Mouse (Mus musculus) lung, embryonic 15.5 days (tissue): ENCODE measurements around the gene Epha4. TPM values are rescaled to one million over a fixed set of nuclear protein-coding genes. Genes with fewer than 3 reads are reported as not detected.

Experiments used
- ATAC-seq: fragments of 200-750 bp; cut with Nextera tagmentation; 2 replicates; pipeline ENCODE4 v1.8.0; 2017; ENCODE audit warnings: moderate number of reproducible peaks, borderline replicate concordance; ENCODE audit not compliant: low FRiP score, low TSS enrichment; ENCODE audit errors: extremely low read depth
- H3K27ac ChIP-seq: fragments of 300-500 bp; sonication (generic); 2 replicates; pipeline ENCODE4 v1.5.1; 2015; ENCODE audit warnings: moderate library complexity, mild to moderate bottlenecking, inconsistent platforms
- H3K27me3 ChIP-seq: fragments of 300-500 bp; sonication (generic); 2 replicates; pipeline ENCODE4 v1.6.1; 2015; ENCODE audit warnings: inconsistent platforms
- H3K36me3 ChIP-seq: fragments of 300-500 bp; sonication (generic); 2 replicates; pipeline ENCODE4 v1.6.1; 2015; ENCODE audit warnings: inconsistent platforms
- H3K4me1 ChIP-seq: fragments of 300-500 bp; sonication (generic); 2 replicates; pipeline ENCODE4 v1.6.1; 2015; ENCODE audit warnings: inconsistent platforms
- H3K4me2 ChIP-seq: fragments of 300-500 bp; sonication (generic); 2 replicates; pipeline ENCODE4 v1.6.1; 2015; ENCODE audit warnings: inconsistent platforms, mild to moderate bottlenecking, moderate library complexity
- H3K4me3 ChIP-seq: fragments of 300-500 bp; sonication (generic); 2 replicates; pipeline ENCODE4 v1.5.1; 2015; ENCODE audit warnings: mild to moderate bottlenecking, inconsistent platforms
- H3K9ac ChIP-seq: fragments of 300-500 bp; sonication (generic); 2 replicates; pipeline ENCODE4 v1.6.1; 2015; ENCODE audit warnings: inconsistent platforms
- H3K9me3 ChIP-seq: fragments of 300-500 bp; sonication (generic); 2 replicates; pipeline ENCODE4 v1.6.1; 2016; ENCODE audit warnings: inconsistent platforms
- WGBS: fragments of 180-500 bp; shearing (Covaris S2); methylation state at CpG from one replicate; pipeline ENCODE4 v1.1.7; 2015; 5-methylcytosine and 5-hydroxymethylcytosine counted together
- polyA plus RNA-seq: library from polyadenylated mRNA; unstranded; fragments of >200 nt; fragmentation: Nextera tagmentation; extraction: Ambion mirVana; gene quantifications from 2 replicates; pipeline ENCODE4 v1.2.1, GENCODE M21; 2015

Epha4 gene
- polyA plus RNA-seq, 1 experiment from 2014 or later: 16.9 TPM

- Histone ChIP-seq H3K9ac (no peak overlapping the region), H3K27me3 (no peaks in the 10 kb centered on the region), H3K4me2 (no peak overlapping the region), H3K36me3 (no peaks in the 10 kb centered on the region), H3K9me3 (no peaks in the 10 kb centered on the region), H3K4me1 (no peaks in the 10 kb centered on the region), H3K27ac (no peak overlapping the region), H3K4me3 (no peak overlapping the region)
- WGBS: 93% methylated on average over 2 of the region's 2 CpGs
- no peak for ATAC-seq
These were observed 104.2 kb downstream of the Epha4 start for GRCm38 (mm10) chr1:77410716-77411115.

- Histone ChIP-seq H3K4me3 (no peak overlapping the region), H3K9me3 (no peaks in the 10 kb centered on the region), H3K36me3 (no peaks in the 10 kb centered on the region), H3K27ac (no peak overlapping the region), H3K4me1 (no peaks in the 10 kb centered on the region), H3K4me2 (no peak overlapping the region), H3K27me3 (no peaks in the 10 kb centered on the region), H3K9ac (no peak overlapping the region)
- WGBS: 87% methylated on average over 3 of the region's 3 CpGs
- ATAC-seq: no peak
These were observed 104.7 kb downstream of the Epha4 start for GRCm38 (mm10) chr1:77410153-77410552.

GRCm38 (mm10) chr1:77409509-77409908 is 105.4 kb downstream of the Epha4 start:
- Histone ChIP-seq H3K9ac (no peak overlapping the region), H3K4me2 (no peak overlapping the region), H3K36me3 (no peaks in the 10 kb centered on the region), H3K27ac (no peak overlapping the region), H3K9me3 (no peaks in the 10 kb centered on the region), H3K27me3 (no peaks in the 10 kb centered on the region), H3K4me1 (no peaks in the 10 kb centered on the region), H3K4me3 (no peak overlapping the region)
- 65% methylated on average over 8 of the region's 8 CpGs for WGBS
- no peak for ATAC-seq

GRCm38 (mm10) chr1:77407417-77407816 is 107.5 kb downstream of the Epha4 start:
- Histone ChIP-seq H3K27ac (no peak overlapping the region), H3K4me2 (no peak overlapping the region), H3K4me1 (0 out of 2 replicates have a peak, but pooled peaks cover 5% of the 10 kb centered on the region), H3K9ac (no peak overlapping the region), H3K9me3 (no peaks in the 10 kb centered on the region), H3K27me3 (no peaks in the 10 kb centered on the region), H3K4me3 (no peak overlapping the region), H3K36me3 (no peaks in the 10 kb centered on the region)
- no peak for ATAC-seq
- 40% methylated on average over 9 of the region's 9 CpGs for WGBS

- Histone ChIP-seq H3K9me3 (no peaks in the 10 kb centered on the region), H3K4me3 (no peak overlapping the region), H3K9ac (no peak overlapping the region), H3K36me3 (no peaks in the 10 kb centered on the region), H3K4me1 (0 out of 2 replicates have a peak, but pooled peaks cover 5% of the 10 kb centered on the region), H3K4me2 (no peak overlapping the region), H3K27me3 (no peaks in the 10 kb centered on the region), H3K27ac (no peak overlapping the region)
- ATAC-seq: no peak
- 84% methylated on average over 9 of the region's 9 CpGs for WGBS
These were observed 108.3 kb downstream of the Epha4 start for GRCm38 (mm10) chr1:77406631-77407030.

- 0 out of 2 replicates have a peak, but pooled peaks cover 5% of the 10 kb centered on the region for H3K4me1 ChIP-seq
- H3K9me3 ChIP-seq: no peaks in the 10 kb centered on the region
- H3K27ac ChIP-seq: no peak overlapping the region
- no peak overlapping the region for H3K9ac ChIP-seq
- 73% methylated on average over 10 of the region's 10 CpGs for WGBS
- H3K4me3 ChIP-seq: no peak overlapping the region
- no peak overlapping the region for H3K4me2 ChIP-seq
- 0 out of 2 replicates have a peak, but pooled peaks cover 3% of the 10 kb centered on the region for H3K36me3 ChIP-seq
- H3K27me3 ChIP-seq: no peaks in the 10 kb centered on the region
- no peak for ATAC-seq
These were observed 110.4 kb downstream of the Epha4 start for GRCm38 (mm10) chr1:77404537-77404936.

- Histone ChIP-seq H3K4me1 (0 out of 2 replicates have a peak, but pooled peaks cover 5% of the 10 kb centered on the region), H3K27ac (no peak overlapping the region), H3K9me3 (no peaks in the 10 kb centered on the region), H3K36me3 (0 out of 2 replicates have a peak, but pooled peaks cover 8% of the 10 kb centered on the region), H3K4me3 (no peak overlapping the region), H3K9ac (no peak overlapping the region), H3K27me3 (no peaks in the 10 kb centered on the region), H3K4me2 (no peak overlapping the region)
- ATAC-seq: no peak
- 62% methylated on average over 4 of the region's 4 CpGs for WGBS
These were observed 111.9 kb downstream of the Epha4 start for GRCm38 (mm10) chr1:77402942-77403341.

GRCm38 (mm10) chr1:77401465-77401864 is 113.4 kb downstream of the Epha4 start:
- WGBS: 76% methylated on average over 1 of the region's 1 CpGs
- Histone ChIP-seq H3K9ac (no peak overlapping the region), H3K27ac (no peak overlapping the region), H3K4me2 (no peak overlapping the region), H3K9me3 (no peaks in the 10 kb centered on the region), H3K27me3 (no peaks in the 10 kb centered on the region), H3K4me3 (no peak overlapping the region), H3K4me1 (0 out of 2 replicates have a peak, but pooled peaks cover 5% of the 10 kb centered on the region), H3K36me3 (0 out of 2 replicates have a peak, but pooled peaks cover 8% of the 10 kb centered on the region)
- no peak for ATAC-seq

- Histone ChIP-seq H3K27me3 (no peaks in the 10 kb centered on the region), H3K9me3 (no peaks in the 10 kb centered on the region), H3K4me2 (no peak overlapping the region), H3K27ac (no peak overlapping the region), H3K4me1 (no peaks in the 10 kb centered on the region), H3K4me3 (no peak overlapping the region), H3K36me3 (peaks cover 6% of the 10 kb centered on the region; the same call in 1 of the 2 replicates), H3K9ac (no peak overlapping the region)
- no peak for ATAC-seq
- 89% methylated on average over 6 of the region's 6 CpGs for WGBS
These were observed 123.3 kb downstream of the Epha4 start for GRCm38 (mm10) chr1:77391590-77391989.

GRCm38 (mm10) chr1:77389069-77389468 is 125.8 kb downstream of the Epha4 start:
- Histone ChIP-seq H3K4me2 (no peak overlapping the region), H3K9ac (no peak overlapping the region), H3K27ac (no peak overlapping the region), H3K4me1 (no peaks in the 10 kb centered on the region), H3K27me3 (no peaks in the 10 kb centered on the region), H3K36me3 (peaks cover 6% of the 10 kb centered on the region; the same call in 1 of the 2 replicates), H3K9me3 (no peaks in the 10 kb centered on the region), H3K4me3 (no peak overlapping the region)
- 84% methylated on average over 2 of the region's 2 CpGs for WGBS
- no peak for ATAC-seq

- WGBS: 42% methylated on average over 4 of the region's 4 CpGs
- ATAC-seq: no peak
These were observed 126.3 kb downstream of the Epha4 start for GRCm38 (mm10) chr1:77388556-77388955.

GRCm38 (mm10) chr1:77385613-77386012 is 129.3 kb downstream of the Epha4 start:
- Histone ChIP-seq H3K9me3 (no peaks in the 10 kb centered on the region), H3K27ac (no peak overlapping the region), H3K9ac (no peak overlapping the region), H3K36me3 (0 out of 2 replicates have a peak, but pooled peaks cover 3% of the 10 kb centered on the region), H3K4me2 (no peak overlapping the region), H3K4me1 (no peaks in the 10 kb centered on the region), H3K27me3 (no peaks in the 10 kb centered on the region), H3K4me3 (no peak overlapping the region)
- 76% methylated on average over 8 of the region's 8 CpGs for WGBS
- no peak for ATAC-seq

More at GRCm38 (mm10) chr1:77388556-77388955, 126.3 kb downstream of the Epha4 start:
- no peak overlapping the region for H3K9ac ChIP-seq
- H3K9me3 ChIP-seq: no peaks in the 10 kb centered on the region
- H3K27me3 ChIP-seq: no peaks in the 10 kb centered on the region
- H3K27ac ChIP-seq: no peak overlapping the region
- no peaks in the 10 kb centered on the region for H3K4me1 ChIP-seq
- no peak overlapping the region for H3K4me3 ChIP-seq
- peaks cover 6% of the 10 kb centered on the region; the same call in 1 of the 2 replicates for H3K36me3 ChIP-seq
- no peak overlapping the region for H3K4me2 ChIP-seq

GRCm38 (mm10) chr1:77383466-77383865 is 131.4 kb downstream of the Epha4 start:
- Histone ChIP-seq H3K9me3 (no peaks in the 10 kb centered on the region), H3K36me3 (0 out of 2 replicates have a peak, but pooled peaks cover 3% of the 10 kb centered on the region), H3K27ac (no peak overlapping the region), H3K4me2 (no peak overlapping the region), H3K9ac (no peak overlapping the region), H3K27me3 (no peaks in the 10 kb centered on the region), H3K4me1 (no peaks in the 10 kb centered on the region), H3K4me3 (no peak overlapping the region)
- ATAC-seq: no peak
- WGBS: 84% methylated on average over 11 of the region's 11 CpGs
